Comparison of ENCODE assay signal across 24 mouse cellular contexts in the genomic region with DNA sequence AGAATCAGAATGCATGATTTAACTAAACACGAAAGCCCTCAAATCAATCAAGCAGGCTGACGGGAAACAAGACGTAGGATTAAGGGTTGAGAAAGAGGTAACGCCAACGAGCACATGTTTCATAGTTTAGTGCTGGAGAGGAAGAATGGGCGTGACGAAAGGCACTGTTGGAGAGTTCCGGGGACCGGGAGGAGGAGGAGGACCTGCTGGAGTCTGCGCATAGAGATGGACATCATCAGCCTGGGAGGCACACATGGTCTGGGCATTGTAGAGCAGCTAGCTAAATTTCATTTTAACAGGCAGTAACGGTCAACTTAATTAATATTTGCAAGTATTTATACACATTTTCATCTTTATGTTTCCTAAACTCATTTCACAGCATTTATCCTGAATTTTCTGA. TPM values are rescaled to one million over a fixed set of nuclear protein-coding genes. Genes with fewer than 3 reads are reported as not detected.
A peak's percentile ranks its signal among the peaks of the same experiment; 100 is the strongest.
DNase-seq lines count a peak whose midpoint lies in the region; ATAC-seq lines count a peak whose summit lies in the region.
"Had no signal": no experiment of that assay in that cellular context is flagged by ENCODE, and none has a peak within 500 bp of the region (broad histone marks: within the 10 kb centered on the region; RNA-seq: fewer than 3 reads in every experiment).

No protein-coding gene starts in this region.

- H3K36me3 ChIP-seq in hindbrain, embryonic 16.5 days (ENCODE audit: control insufficient read depth, insufficient read depth, low read length): no peaks in the 10 kb centered on the region
- no peaks in the 10 kb centered on the region for H3K36me3 ChIP-seq in hindbrain, embryonic 13.5 days
- H3K36me3 ChIP-seq in kidney, embryonic 16.5 days (ENCODE audit: insufficient read depth, low read length): no peaks in the 10 kb centered on the region
- no peaks in the 10 kb centered on the region for H3K36me3 ChIP-seq in neural tube, embryonic 14.5 days (ENCODE audit: control insufficient read depth, insufficient read depth, low read length)
- H3K36me3 ChIP-seq: embryonic facial prominence, embryonic 12.5 days; embryonic facial prominence, embryonic 15.5 days; G1E had no signal

- H3K27ac ChIP-seq in hindbrain, embryonic 16.5 days (ENCODE audit: low read depth, low read length): no peak overlapping the region
- no peak overlapping the region for H3K27ac ChIP-seq in hindbrain, embryonic 13.5 days
- H3K27ac ChIP-seq in kidney, embryonic 16.5 days (ENCODE audit: low read length): peak overlapping the region; percentile 75
- no peak overlapping the region for H3K27ac ChIP-seq in neural tube, embryonic 14.5 days (ENCODE audit: low read depth, low read length)
- H3K27ac ChIP-seq: embryonic facial prominence, embryonic 12.5 days; embryonic facial prominence, embryonic 15.5 days; gastrocnemius, adult 2 months had no signal

- H3K9me3 ChIP-seq in hindbrain, embryonic 16.5 days (ENCODE audit: control insufficient read depth, low read length): no peaks in the 10 kb centered on the region
- no peaks in the 10 kb centered on the region for H3K9me3 ChIP-seq in hindbrain, embryonic 13.5 days
- H3K9me3 ChIP-seq in kidney, embryonic 16.5 days (ENCODE audit: low read length): no peaks in the 10 kb centered on the region
- no peaks in the 10 kb centered on the region for H3K9me3 ChIP-seq in neural tube, embryonic 14.5 days (ENCODE audit: control insufficient read depth, low read length)
- H3K9me3 ChIP-seq: embryonic facial prominence, embryonic 12.5 days; embryonic facial prominence, embryonic 15.5 days; G1E had no signal

- WGBS in hindbrain, embryonic 16.5 days: 51% methylated on average over 11 of the region's 11 CpGs
- WGBS in hindbrain, embryonic 13.5 days: 57% methylated on average over 11 of the region's 11 CpGs
- WGBS in kidney, embryonic 16.5 days: 73% methylated on average over 11 of the region's 11 CpGs
- WGBS in neural tube, embryonic 14.5 days: 47% methylated on average over 11 of the region's 11 CpGs

- H3K4me3 ChIP-seq in hindbrain, embryonic 16.5 days (ENCODE audit: low read length): no peak overlapping the region
- H3K4me3 ChIP-seq in hindbrain, embryonic 13.5 days: no peak overlapping the region
- no peak overlapping the region for H3K4me3 ChIP-seq in kidney, embryonic 16.5 days (ENCODE audit: low read length)
- H3K4me3 ChIP-seq in neural tube, embryonic 14.5 days (ENCODE audit: low read depth, low read length): no peak overlapping the region
- H3K4me3 ChIP-seq: embryonic facial prominence, embryonic 12.5 days; embryonic facial prominence, embryonic 15.5 days; gastrocnemius, adult 2 months had no signal

- no peak overlapping the region for H3K9ac ChIP-seq in hindbrain, embryonic 16.5 days (ENCODE audit: low read depth, low read length)
- no peak overlapping the region for H3K9ac ChIP-seq in hindbrain, embryonic 13.5 days
- H3K9ac ChIP-seq in kidney, embryonic 16.5 days (replicated peaks; ENCODE audit: low read length): no peak overlapping the region
- H3K9ac ChIP-seq in neural tube, embryonic 14.5 days (replicated peaks; ENCODE audit: low read depth, low read length): no peak overlapping the region
- H3K9ac ChIP-seq: embryonic facial prominence, embryonic 12.5 days; embryonic facial prominence, embryonic 15.5 days; forebrain, postnatal 0 days had no signal

- no peaks in the 10 kb centered on the region for H3K27me3 ChIP-seq in hindbrain, embryonic 16.5 days (replicated peaks; ENCODE audit: control insufficient read depth, insufficient read depth, low read length)
- no peaks in the 10 kb centered on the region for H3K27me3 ChIP-seq in hindbrain, embryonic 13.5 days
- no peaks in the 10 kb centered on the region for H3K27me3 ChIP-seq in kidney, embryonic 16.5 days (ENCODE audit: insufficient read depth, low read length)
- H3K27me3 ChIP-seq in neural tube, embryonic 14.5 days (ENCODE audit: control insufficient read depth, insufficient read depth, low read length): no peaks in the 10 kb centered on the region
- H3K27me3 ChIP-seq: CH12.LX; embryonic facial prominence, embryonic 12.5 days; embryonic facial prominence, embryonic 15.5 days had no signal

- no peaks in the 10 kb centered on the region for H3K4me1 ChIP-seq in hindbrain, embryonic 16.5 days (ENCODE audit: control insufficient read depth, insufficient read depth, low read depth, low read length)
- 0 out of 2 replicates have a peak, but pooled peaks cover 6% of the 10 kb centered on the region for H3K4me1 ChIP-seq in hindbrain, embryonic 13.5 days (replicated peaks)
- H3K4me1 ChIP-seq in kidney, embryonic 16.5 days (ENCODE audit: insufficient read depth, low read length): no peaks in the 10 kb centered on the region
- H3K4me1 ChIP-seq in neural tube, embryonic 14.5 days (ENCODE audit: control insufficient read depth, insufficient read depth, low read length): no peaks in the 10 kb centered on the region
- H3K4me1 ChIP-seq: embryonic facial prominence, embryonic 12.5 days; embryonic facial prominence, embryonic 15.5 days had no signal

- H3K4me2 ChIP-seq in hindbrain, embryonic 16.5 days (ENCODE audit: low read length): peak overlapping the region; percentile 33
- H3K4me2 ChIP-seq in hindbrain, embryonic 13.5 days: no peak overlapping the region
- H3K4me2 ChIP-seq in kidney, embryonic 16.5 days (replicated peaks; ENCODE audit: low read depth, low read length): peak overlapping the region; percentile 15; the same call in 1 of the 2 replicates
- no peak overlapping the region for H3K4me2 ChIP-seq in neural tube, embryonic 14.5 days (ENCODE audit: low read depth, low read length)
- H3K4me2 ChIP-seq: embryonic facial prominence, embryonic 12.5 days; embryonic facial prominence, embryonic 15.5 days; heart, embryonic 11.5 days had no signal

- DNase-seq in kidney, postnatal 14 days: no peak
- DNase-seq in neural tube, embryonic 10.5 days (ENCODE audit: extremely low spot score, low spot score): no peak
- DNase-seq in lung, postnatal 14 days: no peak
- DNase-seq: adrenal gland, postnatal 10 days; adrenal gland, postnatal 36 days; B cell, adult 2 months; cerebellum, adult 18-20 months; cerebellum, adult 9-10 months; cerebellum, postnatal 14 days; forebrain, postnatal 0 days; gastrocnemius, adult 2 months; gastrocnemius, postnatal 14 days; heart, adult 11 months had no signal

- peak; percentile 68; the same call in 1 of the 2 replicates for ATAC-seq in hindbrain, embryonic 16.5 days
- no peak for ATAC-seq in hindbrain, embryonic 13.5 days (ENCODE audit: low FRiP score)
- ATAC-seq in kidney, embryonic 16.5 days (ENCODE audit: low FRiP score, low TSS enrichment): peak; percentile 77; the same call in 1 of the 2 replicates
- ATAC-seq in neural tube, embryonic 14.5 days (ENCODE audit: low read depth): 0 out of 2 replicates have a peak, but pooled peaks have one; percentile 50
- ATAC-seq: forebrain, embryonic 14.5 days; forebrain, postnatal 0 days; Patski had no signal

RNA-seq across cellular contexts. Expression of a gene that starts 31.6 kb away (rescaled TPM):
- polyA plus RNA-seq in hindbrain, embryonic 16.5 days (2015; fragmentation: Nextera tagmentation; extraction: Ambion mirVana): 9.7 and 11.1 TPM in 2 replicates
- 8.4 and 9.1 TPM in 2 replicates for polyA plus RNA-seq in hindbrain, embryonic 13.5 days (2015; fragmentation: Nextera tagmentation; extraction: Ambion mirVana)
- polyA plus RNA-seq in kidney, embryonic 16.5 days (2015; fragmentation: Nextera tagmentation; extraction: Ambion mirVana): 0.25 and 0.57 TPM in 2 replicates
- 14.5 and 16.1 TPM in 2 replicates for polyA plus RNA-seq in neural tube, embryonic 14.5 days (2014; fragmentation: Nextera tagmentation; extraction: Ambion mirVana)
- polyA plus RNA-seq: G1E; heart, embryonic 11.5 days had no signal

Comparison
In these comparisons a context has a peak if more than half of its experiments do, and no peak if none do; other contexts are left out.
1. H3K4me2 ChIP-seq: peak in hindbrain, embryonic 16.5 days (single experiment) and kidney, embryonic 16.5 days (single experiment); none in hindbrain, embryonic 13.5 days (single experiment) and neural tube, embryonic 14.5 days (single experiment).